Mouse (Mus musculus): ENCODE data around the gene Plvap. TPM values are rescaled to one million over a fixed set of nuclear protein-coding genes. Genes with fewer than 3 reads are reported as not detected.

Plvap gene
- total and polyA plus RNA-seq, 2 experiments from 2014 or later, result 4.0 to 6.9 TPM

DNA sequence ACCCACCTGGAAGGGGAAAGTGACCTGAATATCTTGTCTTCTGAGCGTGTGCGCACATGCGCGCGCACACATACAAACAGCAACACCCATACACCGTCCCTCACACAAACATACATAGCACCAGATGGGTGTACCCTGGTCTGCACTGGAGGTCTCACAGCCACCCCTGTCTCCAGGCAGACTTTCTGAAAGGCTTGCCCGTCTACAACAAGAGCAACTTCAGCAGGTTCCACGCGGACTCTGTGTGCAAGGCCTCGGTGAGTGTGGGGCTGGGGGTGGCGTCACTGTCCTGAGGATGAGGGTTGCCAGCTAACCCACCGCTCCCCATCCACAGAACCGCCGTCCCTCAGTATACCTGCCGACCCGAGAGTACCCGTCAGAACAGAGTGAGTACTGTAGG, 39.7 kb downstream of the Plvap start:
- peaks cover 9% of the 10 kb centered on the region for H3K4me1 ChIP-seq (ENCODE audit: insufficient read depth)
- no peak for TF ChIP-seq CTCF (IDR thresholded peaks at IDR 0.05; ENCODE audit: low read depth)
- H3K9ac ChIP-seq, result no peak overlapping the region
- peaks cover 39% of the 10 kb centered on the region for H3K36me3 ChIP-seq (ENCODE audit: insufficient read depth)
- no peak overlapping the region for H3K4me2 ChIP-seq (ENCODE audit: low read depth)
- ATAC-seq (no peak), DNase-seq (no peak)
- H3K27me3 ChIP-seq (ENCODE audit: insufficient read depth, low read length), result no peaks in the 10 kb centered on the region
- WGBS, result 95% methylated on average over 17 of the region's 17 CpGs
- H3K27ac ChIP-seq (ENCODE audit: low read depth, low read length), result no peak overlapping the region
- no peaks in the 10 kb centered on the region for H3K9me3 ChIP-seq (ENCODE audit: low read length)
- no peak overlapping the region for H3K4me3 ChIP-seq (ENCODE audit: low read depth, low read length)

GRCm38 (mm10) chr8:71470913-71471255, 40.7 kb downstream of the Plvap start:
- Histone ChIP-seq H3K36me3 (ENCODE audit: insufficient read depth) (peaks cover 39% of the 10 kb centered on the region), H3K9me3 (ENCODE audit: low read length) (no peaks in the 10 kb centered on the region), H3K9ac (no peak overlapping the region), H3K4me1 (ENCODE audit: insufficient read depth) (peaks cover 10% of the 10 kb centered on the region), H3K27me3 (ENCODE audit: insufficient read depth, low read length) (no peaks in the 10 kb centered on the region), H3K4me3 (ENCODE audit: low read depth, low read length) (no peak overlapping the region), H3K4me2 (ENCODE audit: low read depth) (no peak overlapping the region), H3K27ac (ENCODE audit: low read depth, low read length) (no peak overlapping the region)
- WGBS, result 73% methylated on average over 5 of the region's 5 CpGs
- TF ChIP-seq CTCF (IDR thresholded peaks at IDR 0.05; ENCODE audit: low read depth), result no peak
- no peak for ATAC-seq
- no peak for DNase-seq

DNA sequence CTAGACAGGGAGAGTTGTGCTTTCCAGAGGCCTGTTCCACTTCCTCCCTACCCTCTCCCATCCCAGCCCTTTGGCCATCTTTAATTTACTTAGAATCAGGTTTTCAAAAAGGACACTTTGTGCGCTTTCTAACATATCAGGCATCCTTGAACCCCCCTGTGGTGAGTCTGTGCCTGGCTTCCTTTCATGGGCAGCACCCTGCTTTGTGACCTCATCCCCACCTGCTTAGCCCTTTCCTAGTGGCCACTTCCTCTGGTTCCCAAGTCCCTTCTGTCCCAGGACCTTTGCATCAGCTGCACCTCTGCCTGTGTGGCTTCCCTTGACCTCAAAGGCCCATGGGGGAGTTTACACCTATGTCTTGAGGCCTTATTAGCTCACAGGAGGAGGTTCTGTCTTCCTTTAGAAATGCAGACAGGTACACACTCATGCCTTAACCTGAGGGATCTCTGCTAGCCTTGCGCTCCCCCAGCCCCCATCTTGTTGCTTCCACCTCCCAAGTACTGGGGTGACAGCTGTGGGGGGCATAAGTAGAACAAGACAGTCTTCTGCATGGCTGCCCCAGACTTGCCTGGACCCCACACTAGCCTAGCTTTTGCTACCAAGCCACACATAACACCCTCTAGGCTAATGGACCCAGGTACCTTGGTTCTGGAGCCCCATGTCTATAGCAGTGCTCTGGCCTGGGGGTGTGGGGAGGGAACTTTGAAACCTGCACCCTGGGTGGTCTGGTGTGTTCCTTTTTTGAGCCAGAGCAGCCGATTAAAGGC, 41.2 kb downstream of the Plvap start:
- no peak for DNase-seq

DNA sequence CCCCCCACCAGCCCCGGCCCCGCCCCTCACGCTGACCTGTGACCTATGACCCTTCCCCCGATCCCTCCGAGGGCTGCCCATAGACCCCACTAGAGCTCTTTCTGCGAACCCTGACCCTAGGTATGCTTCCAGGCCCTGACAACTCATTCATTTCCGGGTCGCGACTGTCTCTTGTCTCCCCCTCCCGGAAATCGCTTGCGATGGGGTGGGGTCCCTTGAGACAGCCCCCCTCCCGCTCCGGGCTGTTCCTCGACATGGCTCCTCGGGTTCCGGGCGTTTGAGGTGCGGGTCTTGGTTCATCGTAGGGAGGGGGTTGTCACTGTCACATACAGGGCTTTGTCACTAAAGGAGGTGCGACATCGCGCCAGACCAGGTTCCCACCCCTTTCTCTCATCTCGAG, 42.1 kb downstream of the Plvap start:
- Histone ChIP-seq H3K4me2 (ENCODE audit: low read depth) (peak overlapping the region; percentile 86), H3K27me3 (ENCODE audit: insufficient read depth, low read length) (no peaks in the 10 kb centered on the region), H3K27ac (ENCODE audit: low read depth, low read length) (peak overlapping the region; percentile 90), H3K4me3 (ENCODE audit: low read depth, low read length) (peak overlapping the region; percentile 75), H3K9me3 (ENCODE audit: low read length) (no peaks in the 10 kb centered on the region), H3K9ac (peak overlapping the region; percentile 77), H3K36me3 (ENCODE audit: insufficient read depth) (peaks cover 31% of the 10 kb centered on the region), H3K4me1 (ENCODE audit: insufficient read depth) (peaks cover 15% of the 10 kb centered on the region)
- TF ChIP-seq CTCF (IDR thresholded peaks at IDR 0.05; ENCODE audit: low read depth), result no peak
- under 1% methylated on average over 24 of the region's 24 CpGs for WGBS
- ATAC-seq (peak; percentile 75), DNase-seq (peak; percentile 85)

More for the DNA sequence above, 41.2 kb downstream of the Plvap start:
- no peaks in the 10 kb centered on the region for H3K9me3 ChIP-seq (ENCODE audit: low read length)
- H3K27me3 ChIP-seq (ENCODE audit: insufficient read depth, low read length), result no peaks in the 10 kb centered on the region
- H3K4me1 ChIP-seq (ENCODE audit: insufficient read depth), result peaks cover 15% of the 10 kb centered on the region
- TF ChIP-seq CTCF (IDR thresholded peaks at IDR 0.05; ENCODE audit: low read depth), result no peak
- ATAC-seq, result no peak
- peak overlapping the region; percentile 77 for H3K9ac ChIP-seq
- H3K4me3 ChIP-seq (ENCODE audit: low read depth, low read length), result peak overlapping the region; percentile 75
- H3K36me3 ChIP-seq (ENCODE audit: insufficient read depth), result peaks cover 39% of the 10 kb centered on the region
- WGBS, result 78% methylated on average over 3 of the region's 3 CpGs
- peak overlapping the region; percentile 90 for H3K27ac ChIP-seq (ENCODE audit: low read depth, low read length)
- peak overlapping the region; percentile 86 for H3K4me2 ChIP-seq (ENCODE audit: low read depth)

GRCm38 (mm10) chr8:71468916-71469315, 42.6 kb downstream of the Plvap start, which contains the start of gene Dda1:
Gene Dda1 (plus strand): TSS chr8:71469199.
- no peaks in the 10 kb centered on the region for H3K9me3 ChIP-seq (ENCODE audit: low read length)
- peak within 1 kb of the TSS; percentile 90 for H3K27ac ChIP-seq (ENCODE audit: low read depth, low read length)
- no peaks in the 10 kb centered on the region for H3K27me3 ChIP-seq (ENCODE audit: insufficient read depth, low read length)
- peak within 1 kb of the TSS; percentile 75 for H3K4me3 ChIP-seq (ENCODE audit: low read depth, low read length)
- no peak for TF ChIP-seq CTCF (IDR thresholded peaks at IDR 0.05; ENCODE audit: low read depth)
- peak within 1 kb of the TSS; percentile 86 for H3K4me2 ChIP-seq (ENCODE audit: low read depth)
- DNase-seq, result peak; percentile 99
- peak within 1 kb of the TSS; percentile 77 for H3K9ac ChIP-seq
- WGBS, result 0% methylated on average over 42 of the region's 52 CpGs
- peak; percentile 92 for ATAC-seq
- H3K4me1 ChIP-seq (ENCODE audit: insufficient read depth), result peaks cover 18% of the 10 kb centered on the region
- H3K36me3 ChIP-seq (ENCODE audit: insufficient read depth), result peaks cover 26% of the 10 kb centered on the region

DNA sequence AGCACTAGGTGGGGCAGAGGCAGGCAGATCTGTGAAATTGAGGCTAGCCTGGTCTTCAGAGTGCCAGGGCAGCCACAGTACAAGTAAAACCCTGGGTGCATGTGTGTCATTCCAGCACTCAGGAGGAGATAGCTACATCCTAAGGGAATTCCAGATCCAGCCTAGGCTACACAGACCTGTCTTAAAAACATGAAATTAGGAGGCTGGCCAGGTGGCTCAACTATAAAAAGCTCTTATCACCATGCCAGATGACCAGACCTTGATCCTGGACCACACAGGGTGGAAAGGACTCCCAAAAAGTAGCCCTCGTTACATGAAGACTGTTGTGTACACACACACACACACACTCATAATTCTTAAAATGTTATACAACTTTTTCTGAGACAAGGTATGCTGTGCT, 43.6 kb downstream of the Plvap start:
- Histone ChIP-seq H3K9ac (no peak overlapping the region), H3K36me3 (ENCODE audit: insufficient read depth) (peaks cover 18% of the 10 kb centered on the region), H3K4me3 (ENCODE audit: low read depth, low read length) (no peak overlapping the region), H3K27ac (ENCODE audit: low read depth, low read length) (no peak overlapping the region), H3K9me3 (ENCODE audit: low read length) (no peaks in the 10 kb centered on the region), H3K27me3 (ENCODE audit: insufficient read depth, low read length) (no peaks in the 10 kb centered on the region), H3K4me1 (ENCODE audit: insufficient read depth) (peaks cover 20% of the 10 kb centered on the region), H3K4me2 (ENCODE audit: low read depth) (no peak overlapping the region)
- ATAC-seq (no peak), DNase-seq (no peak)
- 85% methylated on average over 1 of the region's 1 CpGs for whole genome bisulfite sequencing
- TF ChIP-seq CTCF (IDR thresholded peaks at IDR 0.05; ENCODE audit: low read depth), result no peak

DNA sequence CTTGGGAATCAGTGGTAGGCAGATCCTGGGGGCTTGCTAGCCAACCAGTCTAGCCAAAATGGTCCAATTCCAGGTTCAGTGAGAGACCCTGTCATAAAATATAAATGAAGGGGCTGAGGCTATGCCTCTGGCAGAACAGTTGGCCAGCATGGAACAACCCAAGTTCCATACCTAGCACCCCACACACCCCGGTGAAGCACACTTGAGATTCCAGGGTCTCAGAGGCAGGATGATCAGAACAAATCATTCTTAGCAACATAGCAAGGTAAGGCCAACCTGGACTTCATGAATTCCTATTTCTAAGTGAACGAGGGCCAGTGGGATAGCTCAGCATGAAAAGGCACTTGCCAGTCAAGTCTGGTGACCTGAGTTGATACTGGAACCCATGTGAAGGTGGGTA, 44.4 kb downstream of the Plvap start:
- Histone ChIP-seq H3K36me3 (ENCODE audit: insufficient read depth) (peaks cover 13% of the 10 kb centered on the region), H3K27ac (ENCODE audit: low read depth, low read length) (no peak overlapping the region), H3K4me3 (ENCODE audit: low read depth, low read length) (no peak overlapping the region), H3K4me1 (ENCODE audit: insufficient read depth) (peaks cover 26% of the 10 kb centered on the region), H3K27me3 (ENCODE audit: insufficient read depth, low read length) (no peaks in the 10 kb centered on the region), H3K9me3 (ENCODE audit: low read length) (no peaks in the 10 kb centered on the region), H3K9ac (no peak overlapping the region), H3K4me2 (ENCODE audit: low read depth) (no peak overlapping the region)
- WGBS, result 91% methylated on average over 2 of the region's 2 CpGs
- no peak for ATAC-seq
- DNase-seq, result no peak
- no peak for TF ChIP-seq CTCF (IDR thresholded peaks at IDR 0.05; ENCODE audit: low read depth)

All from forebrain, postnatal 0 days (tissue).